Mouse (Mus musculus) spleen, adult 10 weeks (tissue): ENCODE measurements around the gene Parvg. TPM values are rescaled to one million over a fixed set of nuclear protein-coding genes. Genes with fewer than 3 reads are reported as not detected.

Experiments used
- polyA plus RNA-seq: library from polyadenylated mRNA; stranded (reverse); fragments of 350-450 nt; fragmentation: Illumina TruSeq; extraction: RNeasy Lipid Tissue Mini Kit (QIAGEN cat#74804); gene quantifications from one replicate; pipeline ENCODE4 v1.2.3, GENCODE M21; 2015; ENCODE audit warnings: low replicate concordance; ENCODE audit not compliant: insufficient read depth

The Parvg gene
- polyA plus RNA-seq: 120 TPM

GRCm38 (mm10) chr15:84323966-84324869 lies at the start of gene Parvg:
TSS of gene Parvg (plus strand) at chr15:84324026.

Other genes starting within 250 kb of the Parvg start
- gene Sult4a1, start 218.3 kb upstream of the Parvg start, polyA plus RNA-seq: not detected
- gene Pnpla5, start 200.9 kb upstream of the Parvg start, polyA plus RNA-seq: not detected
- 0.25 TPM for gene Pnpla3, start 156.2 kb upstream of the Parvg start, polyA plus RNA-seq
- gene Samm50, start 131.8 kb upstream of the Parvg start, polyA plus RNA-seq: 77.2 TPM
- 17.4 TPM for gene Parvb, start 92.0 kb upstream of the Parvg start, polyA plus RNA-seq
- 0.40 TPM for gene Shisal1, start 123.1 kb downstream of the Parvg start, polyA plus RNA-seq
- 5.2 TPM for gene Rtl6, start 233.8 kb downstream of the Parvg start, polyA plus RNA-seq